Mouse (Mus musculus) left cerebral cortex, postnatal 10 days (tissue): ENCODE data around the gene Fam210b. TPM values are rescaled to one million over a fixed set of nuclear protein-coding genes. Genes with fewer than 3 reads are reported as not detected.

Experiments used
- DNase-seq, 2 experiments: peaks; one replicate each; pipeline ENCODE4 v3.0.0; 2021 to 2022; ENCODE audit warnings: low spot score in 2 of 2, mixed read lengths in 1 of 2; ENCODE audit errors: extremely low spot score in 1 of 2
- intact Hi-C: fragments of 180-260 bp; cut with DNase I; formaldehyde crosslinking; loops from one replicate; pipeline ENCODE4 v1.15.1; 2025
- total RNA-seq, 2 experiments: library from RNA; stranded (reverse); gene quantifications; 2 replicates each; pipeline ENCODE4 v1.2.3; 2021

Gene Fam210b
- total RNA-seq, 2 experiments from 2014 or later, result 15.3 to 15.5 TPM

- peak in 1 of 2 experiments; percentile 48 for DNase-seq
- intact Hi-C loops, result no loop called here
Observed at GRCm38 (mm10) chr2:172393391-172394051, 48.2 kb downstream of the Fam210b start, which contains the start of gene Cass4. TSS of gene Cass4 (plus strand) at chr2:172393794.

GRCm38 (mm10) chr2:172394052-172394392 lies 48.7 kb downstream of the Fam210b start:
- intact Hi-C loops, result no loop called here
- no peak for DNase-seq

GRCm38 (mm10) chr2:172394671-172395070 lies 49.3 kb downstream of the Fam210b start:
- DNase-seq, result no peak
- intact Hi-C loops, result no loop called here

GRCm38 (mm10) chr2:172395961-172396360 lies 50.6 kb downstream of the Fam210b start:
- no peak for DNase-seq
- intact Hi-C loops, result no loop called here

GRCm38 (mm10) chr2:172399901-172400300 lies 54.5 kb downstream of the Fam210b start:
- intact Hi-C loops, result no loop called here

GRCm38 (mm10) chr2:172401116-172401825 lies 55.9 kb downstream of the Fam210b start:
- DNase-seq, result no peak
- intact Hi-C loops, result no loop called here

More at GRCm38 (mm10) chr2:172399901-172400300, 54.5 kb downstream of the Fam210b start:
- no peak for DNase-seq

- intact Hi-C loops, result no loop called here
Observed at GRCm38 (mm10) chr2:172404239-172404638, 58.9 kb downstream of the Fam210b start.

GRCm38 (mm10) chr2:172405011-172405410 lies 59.6 kb downstream of the Fam210b start:
- intact Hi-C loops, result no loop called here
- DNase-seq, result no peak

More at GRCm38 (mm10) chr2:172404239-172404638, 58.9 kb downstream of the Fam210b start:
- no peak for DNase-seq

Other genes starting within 250 kb of the Fam210b start
- gene Mc3r, start 97.1 kb upstream of the Fam210b start, total RNA-seq, result under 1 TPM; 0.47 to 0.49 TPM
- 1 to 10 TPM; 3.3 to 3.8 TPM for gene Aurka, start 25.0 kb downstream of the Fam210b start, total RNA-seq
- 10 to 100 TPM; 25.8 to 28.5 TPM for gene Cstf1, start 25.1 kb downstream of the Fam210b start, total RNA-seq
- under 1 TPM; 0.47 to 0.59 TPM for gene Cass4, start 48.2 kb downstream of the Fam210b start, total RNA-seq
- gene Rtf2, start 95.0 kb downstream of the Fam210b start, total RNA-seq, result 10 to 100 TPM; 62.7 to 68.2 TPM
- not detected for gene Gcnt7, start 113.0 kb downstream of the Fam210b start, total RNA-seq
- under 1 TPM in 1 of 2 experiments, not detected in 1; 0.51 TPM for gene Fam209, start 127.0 kb downstream of the Fam210b start, total RNA-seq
- under 1 TPM; 0.24 to 0.49 TPM for gene Tfap2c, start 204.0 kb downstream of the Fam210b start, total RNA-seq